Mouse (Mus musculus) lung, postnatal 0 days (tissue): ENCODE results near the gene Rps21. TPM values are rescaled to one million over a fixed set of nuclear protein-coding genes. Genes with fewer than 3 reads are reported as not detected.

Source experiments
- ATAC-seq: fragments of 200-750 bp; cut with Nextera tagmentation; 2 replicates; pipeline ENCODE4 v1.8.0; 2017; ENCODE audit warnings: moderate library complexity
- DNase-seq: peaks from one replicate; pipeline ENCODE4 v3.0.0-alpha.2; 2016; ENCODE audit warnings: low spot score
- H3K27ac ChIP-seq: fragments of 300-500 bp; sonication (generic); 2 replicates; pipeline ENCODE4 v1.5.1; 2014; ENCODE audit warnings: antibody characterized with exemption, mild to moderate bottlenecking, low read length, mixed read lengths
- H3K27me3 ChIP-seq: fragments of 300-500 bp; sonication (generic); replicated peaks from 2 replicates; pipeline ENCODE4 v1.6.1; 2014; ENCODE audit warnings: low read length, mixed read lengths; ENCODE audit not compliant: insufficient read depth
- H3K36me3 ChIP-seq: fragments of 300-500 bp; sonication (generic); 2 replicates; pipeline ENCODE4 v1.6.1; 2014; ENCODE audit warnings: low read length, mixed read lengths; ENCODE audit not compliant: insufficient read depth
- H3K4me1 ChIP-seq: fragments of 300-500 bp; sonication (generic); 2 replicates; pipeline ENCODE4 v1.6.1; 2014; ENCODE audit warnings: antibody characterized with exemption, low read depth, low read length, mixed read lengths; ENCODE audit not compliant: insufficient read depth
- H3K4me2 ChIP-seq: fragments of 300-500 bp; sonication (generic); replicated peaks from 2 replicates; pipeline ENCODE4 v1.6.1; 2014; ENCODE audit warnings: low read depth, mild to moderate bottlenecking, low read length, moderate library complexity, mixed read lengths
- H3K4me3 ChIP-seq: fragments of 300-500 bp; sonication (generic); 2 replicates; pipeline ENCODE4 v1.5.1; 2014; ENCODE audit warnings: low read depth, low read length
- H3K9ac ChIP-seq: fragments of 300-500 bp; sonication (generic); replicated peaks from 2 replicates; pipeline ENCODE4 v1.6.1; 2014; ENCODE audit warnings: low read depth, mild to moderate bottlenecking
- H3K9me3 ChIP-seq: fragments of 300-500 bp; sonication (generic); 2 replicates; pipeline ENCODE4 v1.6.1; 2016; ENCODE audit warnings: low read length, mixed read lengths
- CTCF ChIP-seq: IDR thresholded peaks from 2 replicates; pipeline ENCODE4 v1.5.1; 2016; ENCODE audit warnings: antibody characterized with exemption, mild to moderate bottlenecking
- EP300 ChIP-seq: IDR thresholded peaks from 2 replicates; pipeline ENCODE4 v1.6.1; 2016; ENCODE audit warnings: antibody characterized with exemption, mild to moderate bottlenecking, control low read depth
- WGBS: fragments of 180-500 bp; shearing (Covaris S2); extraction: QIAGEN DNeasy Blood & Tissue Kit; methylation state at CpG from one replicate; pipeline ENCODE4 v1.1.7; 2014; 5-methylcytosine and 5-hydroxymethylcytosine counted together
- polyA plus RNA-seq: library from polyadenylated mRNA; unstranded; fragments of >200 nt; fragmentation: Nextera tagmentation; extraction: Ambion mirVana; gene quantifications from 2 replicates; pipeline ENCODE4 v1.2.1, GENCODE M21; 2015

Rps21 gene
- polyA plus RNA-seq, 1 experiment from 2014 or later, result 453 TPM

DNA sequence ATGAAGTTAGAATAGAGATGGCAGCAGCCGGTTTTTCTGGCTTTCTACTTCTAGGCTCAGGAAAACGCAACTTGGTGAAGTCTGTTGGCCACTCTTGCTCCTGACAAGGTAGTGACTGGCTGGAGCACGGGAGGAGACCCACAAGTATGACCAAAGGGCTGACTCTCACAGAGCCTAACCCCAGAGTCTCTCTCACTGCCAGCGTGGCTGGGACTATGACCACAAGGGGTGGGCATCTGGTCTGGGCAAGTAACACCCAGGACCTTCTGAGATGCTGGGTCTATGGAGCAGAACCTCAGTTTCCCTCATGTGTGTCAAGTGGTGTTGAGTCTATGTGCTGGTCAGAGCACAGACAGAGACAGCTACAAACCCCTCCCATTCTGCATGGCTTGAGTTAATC lies 19.2 kb downstream of the Rps21 start:
- Histone ChIP-seq H3K4me3 (no peak overlapping the region), H3K36me3 (no peaks in the 10 kb centered on the region), H3K4me1 (peaks cover 21% of the 10 kb centered on the region; the same call in 1 of the 2 replicates), H3K9ac (no peak overlapping the region), H3K27ac (peak overlapping the region; percentile 21; the same call in 1 of the 2 replicates), H3K9me3 (no peaks in the 10 kb centered on the region), H3K4me2 (peak overlapping the region; percentile 8; the same call in 1 of the 2 replicates), H3K27me3 (no peaks in the 10 kb centered on the region)
- DNase-seq, result no peak
- no peak for ATAC-seq
- TF ChIP-seq EP300, result no peak
- no peak for TF ChIP-seq CTCF
- WGBS, result 19% methylated on average over 4 of the region's 4 CpGs

DNA sequence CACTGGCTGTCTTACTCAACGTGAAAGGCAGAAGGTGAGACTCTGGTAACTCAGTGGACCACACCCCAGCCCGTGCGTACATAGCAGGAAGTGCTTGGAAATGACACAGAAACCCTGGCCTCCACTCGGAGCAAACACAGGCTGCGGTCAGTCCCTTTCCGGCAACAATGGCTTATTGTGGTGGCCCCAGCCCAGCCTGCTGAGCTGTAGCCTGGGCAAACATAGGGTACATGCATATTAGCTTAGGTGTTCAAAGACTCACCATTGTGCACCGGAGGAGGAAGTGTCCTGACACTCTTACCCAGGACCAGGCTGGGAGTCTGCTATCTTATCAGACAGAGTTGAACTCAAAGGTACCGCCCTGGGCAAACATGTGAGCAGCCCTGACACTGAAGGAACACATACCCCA lies 19.7 kb downstream of the Rps21 start:
- Histone ChIP-seq H3K9ac (no peak overlapping the region), H3K4me2 (0 out of 2 replicates have a peak overlapping the region, but pooled peaks have one; percentile 2), H3K27ac (peak overlapping the region; percentile 21), H3K4me3 (no peak overlapping the region), H3K4me1 (peaks cover 18% of the 10 kb centered on the region; the same call in 1 of the 2 replicates), H3K27me3 (no peaks in the 10 kb centered on the region), H3K9me3 (no peaks in the 10 kb centered on the region), H3K36me3 (no peaks in the 10 kb centered on the region)
- TF ChIP-seq EP300 (no peak), CTCF (no peak)
- DNase-seq, result peak; percentile 81
- WGBS, result 23% methylated on average over 8 of the region's 8 CpGs
- peak; percentile 2; the same call in 1 of the 2 replicates for ATAC-seq

DNA sequence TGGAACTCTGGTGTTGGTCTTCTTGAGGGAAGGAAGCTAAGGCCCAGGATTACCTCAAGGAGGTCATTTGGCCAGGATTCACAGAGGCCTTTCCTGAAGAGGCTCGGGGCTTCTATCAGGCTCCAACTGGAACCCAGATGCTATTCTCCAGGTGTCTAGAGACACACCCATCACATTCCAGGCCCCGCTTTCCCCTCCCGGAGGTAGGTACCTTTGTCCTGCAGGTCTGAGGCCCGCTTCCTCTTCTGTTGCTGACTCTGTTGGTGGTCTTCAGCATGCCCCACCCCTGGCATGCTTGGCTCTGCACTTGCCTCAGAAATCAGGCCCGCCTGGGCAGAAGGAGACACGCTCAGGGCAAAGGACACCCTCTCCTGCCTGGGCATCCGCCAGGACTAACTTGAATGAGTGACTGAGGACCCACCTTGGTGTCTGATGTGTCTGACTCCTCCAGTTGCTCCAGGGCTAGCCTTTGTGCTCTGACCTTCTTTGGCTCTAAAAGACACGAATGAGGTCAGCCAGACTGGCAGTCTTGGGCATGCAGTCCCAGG lies 20.7 kb downstream of the Rps21 start:
- TF ChIP-seq CTCF (no peak), EP300 (no peak)
- H3K36me3 ChIP-seq, result no peaks in the 10 kb centered on the region
- no peak for DNase-seq
- no peak overlapping the region for H3K9ac ChIP-seq
- H3K4me3 ChIP-seq, result no peak overlapping the region
- H3K4me2 ChIP-seq, result no peak overlapping the region
- no peak overlapping the region for H3K27ac ChIP-seq
- 59% methylated on average over 8 of the region's 8 CpGs for WGBS
- H3K9me3 ChIP-seq, result no peaks in the 10 kb centered on the region
- no peaks in the 10 kb centered on the region for H3K27me3 ChIP-seq
- peaks cover 12% of the 10 kb centered on the region; the same call in 1 of the 2 replicates for H3K4me1 ChIP-seq
- ATAC-seq, result no peak

DNA sequence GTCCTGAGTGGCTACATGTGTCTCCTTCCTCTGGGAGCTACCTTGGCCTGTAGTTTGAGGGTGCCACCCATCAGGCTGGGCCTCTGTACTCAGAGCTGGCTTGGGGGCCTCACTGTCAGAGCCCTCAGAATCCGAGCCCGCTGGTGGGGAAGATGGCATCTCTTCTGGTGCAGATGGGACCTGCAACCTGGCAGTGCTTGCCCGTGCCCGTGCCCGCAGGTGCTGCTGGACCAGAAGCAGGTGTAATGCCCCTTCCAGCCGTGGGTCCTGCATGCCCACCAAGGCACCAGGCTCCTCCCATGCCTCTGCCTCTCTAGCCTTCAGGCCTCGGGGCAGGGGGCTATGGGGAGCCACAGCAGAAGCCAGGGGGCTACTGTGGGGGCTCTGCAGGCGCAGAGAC lies 22.1 kb downstream of the Rps21 start:
- H3K36me3 ChIP-seq, result no peaks in the 10 kb centered on the region
- no peak for DNase-seq
- no peaks in the 10 kb centered on the region for H3K9me3 ChIP-seq
- 82% methylated on average over 8 of the region's 8 CpGs for WGBS
- H3K4me1 ChIP-seq, result peaks cover 7% of the 10 kb centered on the region; the same call in 1 of the 2 replicates
- H3K4me2 ChIP-seq, result no peak overlapping the region
- H3K9ac ChIP-seq, result no peak overlapping the region
- no peak overlapping the region for H3K4me3 ChIP-seq
- H3K27ac ChIP-seq, result no peak overlapping the region
- H3K27me3 ChIP-seq, result no peaks in the 10 kb centered on the region
- ATAC-seq, result no peak
- TF ChIP-seq EP300 (no peak), CTCF (no peak)

DNA sequence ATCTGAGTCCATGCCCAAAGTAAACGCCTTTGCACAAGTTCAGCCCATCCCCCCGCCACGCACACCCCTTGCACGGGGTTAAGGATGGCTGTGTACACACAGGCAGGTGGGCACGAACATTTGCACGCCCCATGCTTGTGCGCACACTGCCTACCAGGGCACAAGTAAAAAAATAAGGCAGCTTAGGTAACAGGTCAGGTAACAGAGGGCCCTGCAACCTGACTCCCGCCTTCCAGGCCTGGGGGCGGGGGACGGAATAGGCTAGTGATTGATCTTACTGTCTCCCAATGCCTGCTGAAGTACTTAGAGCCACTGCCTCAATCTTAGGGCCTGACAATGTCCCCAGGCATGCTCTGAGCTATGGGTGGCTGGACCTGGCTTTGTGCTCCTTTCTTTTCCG lies 31.8 kb downstream of the Rps21 start:
- WGBS, result 39% methylated on average over 11 of the region's 11 CpGs
- Histone ChIP-seq H3K27ac (peak overlapping the region; percentile 47; the same call in 1 of the 2 replicates), H3K9me3 (no peaks in the 10 kb centered on the region), H3K36me3 (no peaks in the 10 kb centered on the region), H3K27me3 (no peaks in the 10 kb centered on the region), H3K4me3 (no peak overlapping the region), H3K4me1 (peaks cover 6% of the 10 kb centered on the region; the same call in 1 of the 2 replicates), H3K4me2 (peak overlapping the region; percentile 38; the same call in 1 of the 2 replicates), H3K9ac (no peak overlapping the region)
- TF ChIP-seq EP300 (no peak), CTCF (no peak)
- DNase-seq (no peak), ATAC-seq (no peak)

DNA sequence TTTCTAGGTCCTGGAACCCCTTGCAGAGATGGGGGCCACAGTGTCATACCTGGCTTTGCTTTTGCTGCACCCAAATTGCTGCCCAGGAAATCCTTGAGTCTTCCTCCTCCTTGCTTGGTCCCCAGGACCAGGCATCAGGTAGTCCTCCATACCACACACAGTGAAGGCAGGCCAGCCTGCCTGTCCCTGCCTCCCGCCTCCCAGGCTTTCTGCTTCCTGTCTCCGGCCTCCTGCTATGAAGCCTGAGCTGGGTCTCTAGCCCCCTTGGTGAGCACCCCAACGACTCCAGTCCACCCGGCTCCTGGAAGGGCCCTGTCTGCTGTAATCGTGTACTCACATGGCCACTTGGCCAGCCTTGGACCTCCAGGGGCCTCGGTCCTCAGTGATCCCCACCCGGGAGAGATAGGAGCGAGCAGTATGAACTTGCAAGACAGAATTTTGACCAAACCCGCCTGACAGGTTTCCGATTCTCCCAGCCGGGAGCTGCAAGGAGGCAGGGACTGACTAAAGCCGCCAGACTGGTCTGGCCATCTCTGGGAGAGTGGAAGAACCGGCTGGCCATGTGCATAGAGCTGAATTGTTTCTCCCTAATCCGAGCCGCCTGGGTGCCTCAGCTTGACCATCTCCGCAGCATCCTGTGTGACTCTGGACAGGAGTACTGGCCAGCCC lies 32.4 kb downstream of the Rps21 start, which contains the start of gene Rbbp8nl:
Gene Rbbp8nl, minus strand, starts transcription at position 440 of the 669 bp plus-strand sequence.
- no peaks in the 10 kb centered on the region for H3K9me3 ChIP-seq
- H3K9ac ChIP-seq, result no peak within 1 kb of the TSS
- ATAC-seq (peak; percentile 77), DNase-seq (peak; percentile 87)
- peak within 1 kb of the TSS; percentile 47; the same call in 1 of the 2 replicates for H3K27ac ChIP-seq
- H3K4me2 ChIP-seq, result peak within 1 kb of the TSS; percentile 38
- no peak; the same call in 1 of the 2 replicates for TF ChIP-seq EP300
- H3K36me3 ChIP-seq, result no peaks in the 10 kb centered on the region
- WGBS, result 47% methylated on average over 16 of the region's 16 CpGs
- H3K27me3 ChIP-seq, result no peaks in the 10 kb centered on the region
- no peak within 1 kb of the TSS for H3K4me3 ChIP-seq
- peaks cover 6% of the 10 kb centered on the region; the same call in 1 of the 2 replicates for H3K4me1 ChIP-seq
